Mouse (Mus musculus): ENCODE results near the gene Tcf3.

Gene Tcf3

GRCm38 (mm10) chr10:80437973-80438372, 4.5 kb upstream of the Tcf3 start:
- DNase-seq (ENCODE audit: low spot score), result no peak

- no peak for DNase-seq (ENCODE audit: low spot score)
Measured at GRCm38 (mm10) chr10:80436276-80436675, 2.8 kb upstream of the Tcf3 start.

GRCm38 (mm10) chr10:80435764-80436163, 2.3 kb upstream of the Tcf3 start:
- DNase-seq (ENCODE audit: low spot score), result no peak

- DNase-seq (ENCODE audit: low spot score), result no peak
Measured at GRCm38 (mm10) chr10:80434823-80435222, 1.4 kb upstream of the Tcf3 start.

GRCm38 (mm10) chr10:80434233-80434592, 766 bp upstream of the Tcf3 start:
- no peak for DNase-seq (ENCODE audit: low spot score)

- DNase-seq (ENCODE audit: low spot score), result peak; percentile 66
Measured at GRCm38 (mm10) chr10:80432936-80433512, 423 bp downstream of the Tcf3 start.

GRCm38 (mm10) chr10:80432387-80432785, 1.1 kb downstream of the Tcf3 start:
- DNase-seq (ENCODE audit: low spot score), result no peak

- DNase-seq (ENCODE audit: low spot score), result no peak
Measured at GRCm38 (mm10) chr10:80431570-80432386, 1.7 kb downstream of the Tcf3 start.

GRCm38 (mm10) chr10:80430375-80430980, 3.0 kb downstream of the Tcf3 start:
- no peak for DNase-seq (ENCODE audit: low spot score)

GRCm38 (mm10) chr10:80429800-80430199, 3.6 kb downstream of the Tcf3 start:
- DNase-seq (ENCODE audit: low spot score), result no peak

- no peak for DNase-seq (ENCODE audit: low spot score)
Measured at GRCm38 (mm10) chr10:80425041-80425440, 8.4 kb downstream of the Tcf3 start.

GRCm38 (mm10) chr10:80423562-80423961, 9.9 kb downstream of the Tcf3 start:
- DNase-seq (ENCODE audit: low spot score), result no peak

- no peak for DNase-seq (ENCODE audit: low spot score)
Measured at GRCm38 (mm10) chr10:80421651-80422472, 11.6 kb downstream of the Tcf3 start.

GRCm38 (mm10) chr10:80421208-80421607, 12.2 kb downstream of the Tcf3 start:
- no peak for DNase-seq (ENCODE audit: low spot score)

GRCm38 (mm10) chr10:80420729-80421128, 12.7 kb downstream of the Tcf3 start:
- no peak for DNase-seq (ENCODE audit: low spot score)

- no peak for DNase-seq (ENCODE audit: low spot score)
Measured at GRCm38 (mm10) chr10:80419419-80419818, 14.0 kb downstream of the Tcf3 start.

GRCm38 (mm10) chr10:80418311-80418710, 15.1 kb downstream of the Tcf3 start:
- no peak for DNase-seq (ENCODE audit: low spot score)

- DNase-seq (ENCODE audit: low spot score), result no peak
Measured at GRCm38 (mm10) chr10:80417841-80418240, 15.6 kb downstream of the Tcf3 start.

GRCm38 (mm10) chr10:80417371-80417770, 16.1 kb downstream of the Tcf3 start:
- no peak for DNase-seq (ENCODE audit: low spot score)

GRCm38 (mm10) chr10:80415566-80415965, 17.9 kb downstream of the Tcf3 start:
- no peak for DNase-seq (ENCODE audit: low spot score)

GRCm38 (mm10) chr10:80412656-80413541, 20.5 kb downstream of the Tcf3 start:
- DNase-seq (ENCODE audit: low spot score), result no peak
